Mouse (Mus musculus): ENCODE data around the gene Nthl1. TPM values are rescaled to one million over a fixed set of nuclear protein-coding genes. Genes with fewer than 3 reads are reported as not detected.

The Nthl1 gene
- polyA plus RNA-seq, 1 experiment from 2014 or later: 18.6 TPM

DNA sequence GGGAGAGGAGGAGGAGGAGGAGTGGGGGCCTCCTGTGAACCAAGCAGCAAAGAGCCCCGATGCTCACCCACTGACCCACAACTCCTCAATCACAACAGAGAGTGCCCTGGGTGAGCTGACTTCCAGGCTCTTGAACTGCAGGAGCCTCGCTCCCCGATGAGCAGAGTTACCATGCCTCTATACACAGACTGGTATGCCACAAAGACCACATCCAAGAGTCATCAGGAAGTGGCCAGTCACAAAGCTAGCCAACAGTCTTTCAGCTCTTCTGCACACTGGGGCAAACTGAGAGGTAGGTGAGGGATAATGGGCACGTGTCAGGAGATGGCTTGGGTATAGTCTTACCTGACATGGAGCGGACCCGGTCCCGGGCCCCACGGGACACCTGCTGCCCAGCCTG lies 28.5 kb upstream of the Nthl1 start:
- Histone ChIP-seq H3K9ac (no peak overlapping the region), H3K4me1 (ENCODE audit: insufficient read depth) (no peaks in the 10 kb centered on the region), H3K36me3 (ENCODE audit: insufficient read depth) (peaks cover 76% of the 10 kb centered on the region), H3K27me3 (ENCODE audit: insufficient read depth, low read length) (no peaks in the 10 kb centered on the region), H3K4me3 (ENCODE audit: low read depth, low read length) (no peak overlapping the region), H3K27ac (ENCODE audit: low read depth) (no peak overlapping the region), H3K9me3 (ENCODE audit: low read depth, low read length) (no peaks in the 10 kb centered on the region), H3K4me2 (no peak overlapping the region)
- TF ChIP-seq CTCF (IDR thresholded peaks at IDR 0.05; ENCODE audit: low read depth): no peak
- DNase-seq: no peak
- WGBS: 87% methylated on average over 8 of the region's 8 CpGs
- no peak for ATAC-seq (ENCODE audit: insufficient read depth)

DNA sequence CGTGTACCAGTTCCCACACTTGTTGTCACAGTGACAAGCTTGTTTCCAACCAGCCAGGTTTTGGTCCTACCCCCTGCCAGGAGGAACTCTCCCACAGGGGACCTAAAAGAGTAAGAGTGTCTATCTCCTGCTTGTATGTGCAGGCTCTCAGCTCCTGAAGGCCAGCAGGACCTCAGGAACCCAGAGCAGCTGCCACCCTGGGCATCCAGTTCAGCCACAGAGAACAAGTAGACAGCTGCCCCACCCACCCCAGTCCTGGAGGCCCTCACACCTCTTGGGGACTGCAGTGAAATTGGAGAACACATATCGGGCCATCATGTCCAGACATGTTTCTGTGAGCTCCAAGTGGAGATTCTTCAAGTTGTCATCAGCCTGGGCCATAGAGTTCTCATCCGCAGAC lies 27.9 kb upstream of the Nthl1 start:
- no peak for DNase-seq
- Histone ChIP-seq H3K36me3 (ENCODE audit: insufficient read depth) (peaks cover 70% of the 10 kb centered on the region), H3K4me1 (ENCODE audit: insufficient read depth) (no peaks in the 10 kb centered on the region), H3K9ac (no peak overlapping the region), H3K9me3 (ENCODE audit: low read depth, low read length) (no peaks in the 10 kb centered on the region), H3K4me3 (ENCODE audit: low read depth, low read length) (no peak overlapping the region), H3K27me3 (ENCODE audit: insufficient read depth, low read length) (no peaks in the 10 kb centered on the region), H3K27ac (ENCODE audit: low read depth) (no peak overlapping the region), H3K4me2 (no peak overlapping the region)
- no peak for TF ChIP-seq CTCF (IDR thresholded peaks at IDR 0.05; ENCODE audit: low read depth)
- ATAC-seq (ENCODE audit: insufficient read depth): no peak
- WGBS: 88% methylated on average over 3 of the region's 3 CpGs

DNA sequence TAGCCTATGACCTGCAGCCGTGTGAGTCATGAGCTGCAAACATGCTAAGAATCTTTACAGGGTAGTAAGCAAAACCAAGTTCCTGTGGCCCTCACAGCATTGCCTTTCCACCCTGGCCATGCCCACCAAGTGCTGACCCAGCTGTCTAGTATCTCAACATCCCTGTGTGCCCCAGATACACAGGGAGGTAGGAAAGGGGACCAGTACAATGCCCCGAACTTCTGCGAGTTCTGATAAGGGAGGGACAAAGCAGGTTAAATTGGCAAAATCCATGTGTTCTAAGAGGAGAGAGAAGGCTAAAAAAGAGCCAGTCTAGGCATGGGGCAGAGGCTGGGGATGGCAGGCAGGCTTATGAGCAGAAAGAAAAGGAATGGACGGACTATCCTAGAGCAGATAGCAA lies 24.1 kb upstream of the Nthl1 start:
- TF ChIP-seq CTCF (IDR thresholded peaks at IDR 0.05; ENCODE audit: low read depth): no peak
- Histone ChIP-seq H3K4me1 (ENCODE audit: insufficient read depth) (no peaks in the 10 kb centered on the region), H3K27me3 (ENCODE audit: insufficient read depth, low read length) (no peaks in the 10 kb centered on the region), H3K9me3 (ENCODE audit: low read depth, low read length) (no peaks in the 10 kb centered on the region), H3K27ac (ENCODE audit: low read depth) (no peak overlapping the region), H3K4me2 (no peak overlapping the region), H3K9ac (no peak overlapping the region), H3K36me3 (ENCODE audit: insufficient read depth) (peaks cover 52% of the 10 kb centered on the region), H3K4me3 (ENCODE audit: low read depth, low read length) (no peak overlapping the region)
- ATAC-seq (ENCODE audit: insufficient read depth) (no peak), DNase-seq (no peak)
- WGBS: 91% methylated on average over 4 of the region's 4 CpGs

DNA sequence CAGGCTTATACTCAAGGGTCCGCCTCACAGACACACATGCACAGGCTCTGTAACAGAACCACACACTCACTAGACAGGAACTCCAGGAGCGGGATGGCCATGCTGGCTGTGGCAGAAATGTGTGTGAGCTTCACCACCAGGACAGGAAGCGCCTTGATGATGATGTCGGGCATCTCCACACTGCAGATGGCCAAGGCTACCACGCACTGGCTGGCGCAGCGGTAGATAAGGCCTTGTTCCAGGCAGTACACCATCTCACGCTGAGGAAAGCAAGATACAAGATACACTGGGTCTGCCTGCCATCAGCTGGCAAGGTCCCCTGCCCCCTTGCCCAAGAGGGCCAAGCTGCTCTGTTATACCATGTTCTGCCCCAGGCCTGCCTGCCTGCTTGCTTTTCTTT lies 23.6 kb upstream of the Nthl1 start:
- 0 out of 2 replicates have a peak, but pooled peaks have one; percentile 28 for ATAC-seq (ENCODE audit: insufficient read depth)
- Histone ChIP-seq H3K4me2 (no peak overlapping the region), H3K36me3 (ENCODE audit: insufficient read depth) (peaks cover 56% of the 10 kb centered on the region), H3K27me3 (ENCODE audit: insufficient read depth, low read length) (no peaks in the 10 kb centered on the region), H3K27ac (ENCODE audit: low read depth) (no peak overlapping the region), H3K4me3 (ENCODE audit: low read depth, low read length) (no peak overlapping the region), H3K9ac (no peak overlapping the region), H3K9me3 (ENCODE audit: low read depth, low read length) (no peaks in the 10 kb centered on the region), H3K4me1 (ENCODE audit: insufficient read depth) (no peaks in the 10 kb centered on the region)
- no peak for TF ChIP-seq CTCF (IDR thresholded peaks at IDR 0.05; ENCODE audit: low read depth)
- DNase-seq: no peak
- WGBS: 89% methylated on average over 8 of the region's 8 CpGs

DNA sequence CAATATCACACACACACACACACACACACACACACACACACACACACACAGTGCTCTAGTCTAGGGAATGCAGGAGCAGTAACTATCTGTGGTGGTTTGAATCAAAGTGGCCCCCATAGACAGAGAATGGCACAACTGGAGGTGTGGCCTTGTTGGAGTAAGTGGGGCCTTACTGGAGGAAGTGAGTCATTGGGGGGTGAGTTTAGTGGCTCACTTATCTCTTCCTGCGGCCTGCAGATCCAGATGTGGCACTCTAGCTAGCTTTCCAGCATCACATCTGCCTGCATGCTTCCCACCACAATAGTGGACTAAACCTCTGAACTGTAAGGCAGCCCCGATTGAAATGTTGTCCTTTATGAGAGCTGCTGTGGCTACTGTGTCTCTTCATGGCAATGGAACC lies 21.8 kb upstream of the Nthl1 start:
- Histone ChIP-seq H3K4me3 (ENCODE audit: low read depth, low read length) (no peak overlapping the region), H3K4me2 (no peak overlapping the region), H3K27ac (ENCODE audit: low read depth) (no peak overlapping the region), H3K36me3 (ENCODE audit: insufficient read depth) (peaks cover 61% of the 10 kb centered on the region), H3K9ac (no peak overlapping the region), H3K9me3 (ENCODE audit: low read depth, low read length) (no peaks in the 10 kb centered on the region), H3K27me3 (ENCODE audit: insufficient read depth, low read length) (no peaks in the 10 kb centered on the region), H3K4me1 (ENCODE audit: insufficient read depth) (no peaks in the 10 kb centered on the region)
- DNase-seq (no peak), ATAC-seq (ENCODE audit: insufficient read depth) (no peak)
- 80% methylated on average over 2 of the region's 2 CpGs for WGBS
- TF ChIP-seq CTCF (IDR thresholded peaks at IDR 0.05; ENCODE audit: low read depth): no peak

DNA sequence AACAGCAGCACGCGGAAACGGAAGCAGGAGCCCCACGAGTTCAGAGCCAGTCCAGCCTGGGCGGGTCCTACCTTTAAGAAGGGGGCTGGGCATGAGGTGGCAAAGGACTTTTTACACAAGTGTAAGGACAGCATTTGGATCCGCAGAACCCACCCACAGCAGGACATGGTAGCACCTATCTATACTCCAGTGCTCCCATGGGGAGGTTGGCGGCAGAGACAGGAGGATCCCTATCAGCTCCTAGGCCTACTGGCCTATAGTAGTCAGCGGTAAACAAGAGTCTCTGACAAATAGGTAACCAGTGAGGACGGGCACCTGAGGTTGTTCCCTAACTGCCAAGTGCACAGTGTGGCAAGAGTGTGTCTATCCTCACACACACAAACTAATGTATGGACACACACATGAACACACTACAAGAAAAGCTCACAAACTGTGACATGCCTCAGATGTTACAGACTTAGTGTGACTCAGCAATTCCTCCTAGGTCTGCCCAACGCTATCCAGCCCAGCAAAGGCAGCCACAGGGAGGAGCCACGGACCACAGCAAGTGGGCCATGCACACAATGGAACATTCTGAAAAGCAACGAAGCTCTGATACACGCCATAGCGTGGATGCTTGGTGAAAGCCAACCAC lies 14.8 kb upstream of the Nthl1 start:
- H3K4me1 ChIP-seq (ENCODE audit: insufficient read depth): no peaks in the 10 kb centered on the region
- H3K9ac ChIP-seq: no peak overlapping the region
- no peak overlapping the region for H3K4me3 ChIP-seq (ENCODE audit: low read depth, low read length)
- TF ChIP-seq CTCF (IDR thresholded peaks at IDR 0.05; ENCODE audit: low read depth): no peak
- DNase-seq: no peak
- 83% methylated on average over 14 of the region's 14 CpGs for WGBS
- no peaks in the 10 kb centered on the region for H3K9me3 ChIP-seq (ENCODE audit: low read depth, low read length)
- no peak overlapping the region for H3K27ac ChIP-seq (ENCODE audit: low read depth)
- no peak for ATAC-seq (ENCODE audit: insufficient read depth)
- no peaks in the 10 kb centered on the region for H3K27me3 ChIP-seq (ENCODE audit: insufficient read depth, low read length)
- H3K4me2 ChIP-seq: no peak overlapping the region
- peaks cover 90% of the 10 kb centered on the region for H3K36me3 ChIP-seq (ENCODE audit: insufficient read depth)

DNA sequence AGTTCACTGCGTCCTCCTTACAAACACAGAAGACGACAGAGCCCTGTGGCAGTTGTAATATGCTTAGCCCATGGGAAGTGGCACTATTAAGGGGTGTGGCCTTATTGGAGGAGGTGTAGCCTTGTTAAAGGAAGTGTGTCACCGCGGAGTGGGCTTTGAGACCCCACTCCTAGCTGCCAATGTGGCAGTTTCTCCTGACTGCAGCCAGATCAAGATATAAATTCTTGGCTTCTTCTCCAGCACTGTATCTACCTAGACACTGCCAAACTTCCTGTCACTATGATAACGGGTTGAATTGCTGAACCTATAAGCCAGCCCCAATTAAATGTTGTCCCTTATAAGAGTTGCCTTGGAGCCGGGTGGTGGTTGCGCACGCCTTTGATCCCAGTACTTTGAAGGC lies 7.0 kb upstream of the Nthl1 start:
- Histone ChIP-seq H3K27ac (ENCODE audit: low read depth) (no peak overlapping the region), H3K4me3 (ENCODE audit: low read depth, low read length) (no peak overlapping the region), H3K27me3 (ENCODE audit: insufficient read depth, low read length) (no peaks in the 10 kb centered on the region), H3K36me3 (ENCODE audit: insufficient read depth) (peaks cover 90% of the 10 kb centered on the region), H3K9me3 (ENCODE audit: low read depth, low read length) (no peaks in the 10 kb centered on the region), H3K4me2 (no peak overlapping the region), H3K9ac (no peak overlapping the region), H3K4me1 (ENCODE audit: insufficient read depth) (no peaks in the 10 kb centered on the region)
- no peak for ATAC-seq (ENCODE audit: insufficient read depth)
- TF ChIP-seq CTCF (IDR thresholded peaks at IDR 0.05; ENCODE audit: low read depth): no peak
- 90% methylated on average over 8 of the region's 8 CpGs for WGBS
- no peak for DNase-seq

DNA sequence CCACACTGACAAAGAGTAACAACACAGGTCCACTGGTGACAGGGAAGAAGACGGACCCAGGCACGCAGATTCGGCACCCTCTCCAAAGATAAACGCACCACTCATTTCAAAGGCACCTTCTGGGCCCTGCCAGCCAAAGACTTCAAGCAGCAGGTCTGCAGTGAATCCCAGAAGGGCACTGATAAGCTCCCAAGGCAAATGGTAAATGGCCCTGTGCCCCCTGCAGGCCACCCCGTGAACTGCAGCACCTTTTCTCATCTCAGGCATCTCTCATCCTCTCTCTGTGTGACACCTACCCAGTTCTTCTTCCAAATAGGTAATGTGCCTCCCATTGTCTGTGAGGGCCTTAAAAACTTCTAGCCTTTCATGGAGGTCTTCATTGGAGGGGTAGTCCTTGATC lies 3.8 kb upstream of the Nthl1 start:
- DNase-seq (peak; percentile 81), ATAC-seq (ENCODE audit: insufficient read depth) (no peak)
- 26% methylated on average over 5 of the region's 5 CpGs for WGBS
- Histone ChIP-seq H3K4me2 (no peak overlapping the region), H3K27me3 (ENCODE audit: insufficient read depth, low read length) (no peaks in the 10 kb centered on the region), H3K4me3 (ENCODE audit: low read depth, low read length) (no peak overlapping the region), H3K9ac (no peak overlapping the region), H3K9me3 (ENCODE audit: low read depth, low read length) (no peaks in the 10 kb centered on the region), H3K4me1 (ENCODE audit: insufficient read depth) (peaks cover 7% of the 10 kb centered on the region), H3K36me3 (ENCODE audit: insufficient read depth) (peaks cover 59% of the 10 kb centered on the region), H3K27ac (ENCODE audit: low read depth) (no peak overlapping the region)
- peak; percentile 95 for TF ChIP-seq CTCF (IDR thresholded peaks at IDR 0.05; ENCODE audit: low read depth)
